Mouse (Mus musculus) ovary, postnatal 14 days (tissue): ENCODE results near the gene Ccdc130.
A peak's percentile ranks its signal among the peaks of the same experiment; 100 is the strongest.
"Not testable (repeated sequence)": the region's sequence is repeated elsewhere in the genome, so short reads cannot be mapped to it uniquely, and the experiment has no call there.

Experiments
- DNase-seq: peaks from one replicate; pipeline ENCODE4 v3.0.0; 2022; ENCODE audit warnings: low spot score

The Ccdc130 gene

GRCm38 (mm10) chr8:84269950-84270773 lies at the start of gene Ccdc130:
Ccdc130 (minus strand) TSS chr8:84270380.
- peak; percentile 97 for DNase-seq

GRCm38 (mm10) chr8:84308376-84308775 lies 38.2 kb upstream of the Ccdc130 start:
- no peak for DNase-seq

GRCm38 (mm10) chr8:84303951-84304350 lies 33.8 kb upstream of the Ccdc130 start:
- DNase-seq: no peak

GRCm38 (mm10) chr8:84297029-84297785 lies 27.0 kb upstream of the Ccdc130 start:
- no peak for DNase-seq

GRCm38 (mm10) chr8:84291688-84292087 lies 21.5 kb upstream of the Ccdc130 start:
- DNase-seq: peak; percentile 20

- no peak for DNase-seq
Measured at GRCm38 (mm10) chr8:84291086-84291485, 20.9 kb upstream of the Ccdc130 start.

GRCm38 (mm10) chr8:84288892-84289291 lies 18.7 kb upstream of the Ccdc130 start:
- DNase-seq: no peak

GRCm38 (mm10) chr8:84285665-84286064 lies 15.5 kb upstream of the Ccdc130 start:
- DNase-seq: not testable (repeated sequence)

- DNase-seq: peak; percentile 25
Measured at GRCm38 (mm10) chr8:84284608-84285063, 14.5 kb upstream of the Ccdc130 start.

- no peak for DNase-seq
Measured at GRCm38 (mm10) chr8:84280777-84281176, 10.6 kb upstream of the Ccdc130 start.

GRCm38 (mm10) chr8:84276447-84276846 lies 6.3 kb upstream of the Ccdc130 start:
- no peak for DNase-seq

GRCm38 (mm10) chr8:84273968-84274367 lies 3.8 kb upstream of the Ccdc130 start:
- no peak for DNase-seq

GRCm38 (mm10) chr8:84272302-84272701 lies 2.1 kb upstream of the Ccdc130 start:
- DNase-seq: no peak

- no peak for DNase-seq
Measured at GRCm38 (mm10) chr8:84261098-84261497, 9.1 kb downstream of the Ccdc130 start.

GRCm38 (mm10) chr8:84256822-84257610 lies 13.2 kb downstream of the Ccdc130 start, which contains the start of gene Mri1:
Mri1 (minus strand) TSS chr8:84257326.
- peak; percentile 51 for DNase-seq

GRCm38 (mm10) chr8:84256458-84256821 lies 13.7 kb downstream of the Ccdc130 start:
- no peak for DNase-seq

- no peak for DNase-seq
Measured at GRCm38 (mm10) chr8:84255858-84256257, 14.3 kb downstream of the Ccdc130 start.

- peak; percentile 72 for DNase-seq
Measured at GRCm38 (mm10) chr8:84249257-84250170, 20.7 kb downstream of the Ccdc130 start, which contains the start of gene D8Ertd738e. D8Ertd738e (minus strand) TSS chr8:84249719.

- DNase-seq: no peak
Measured at GRCm38 (mm10) chr8:84241821-84242220, 28.4 kb downstream of the Ccdc130 start.

GRCm38 (mm10) chr8:84241167-84241566 lies 29.0 kb downstream of the Ccdc130 start:
- no peak for DNase-seq
